Mouse (Mus musculus) MEL (cell line): ENCODE data around the gene Tbc1d1.

Experiments used
- CHD2 ChIP-seq: IDR thresholded peaks from 2 replicates; pipeline ENCODE4 v1.6.1; 2011; ENCODE audit warnings: low read length, improper control_type of control experiment
- CTCF ChIP-seq, 3 experiments: IDR thresholded peaks in 2 of 3; conservative IDR thresholded peaks in 1 of 3; 2 replicates each; pipeline ENCODE4 v1.5.1; 2011 to 2012; ENCODE audit warnings: low read length in 3 of 3, low read depth in 2 of 3, mild to moderate bottlenecking in 2 of 3, improper control_type of control experiment in 1 of 3, inconsistent platforms in 1 of 3, mixed read lengths in 1 of 3, moderate library complexity in 1 of 3; ENCODE audit not compliant: control insufficient read depth in 1 of 3, insufficient read depth in 1 of 3, poor library complexity in 1 of 3, severe bottlenecking in 1 of 3
- ELF1 ChIP-seq: IDR thresholded peaks from 2 replicates; pipeline ENCODE4 v1.6.1; 2014; ENCODE audit warnings: low read depth, mild to moderate bottlenecking, inconsistent platforms, low read length, improper control_type of control experiment, moderate library complexity
- EP300 ChIP-seq, 2 experiments: IDR thresholded peaks; 2 replicates each; pipeline ENCODE4 v1.6.1; 2011; ENCODE audit warnings: improper control_type of control experiment in 2 of 2, low read length in 2 of 2, low read depth in 1 of 2, mild to moderate bottlenecking in 1 of 2
- GATA1 ChIP-seq: IDR thresholded peaks from 2 replicates; pipeline ENCODE4 v1.6.1; 2011; ENCODE audit warnings: low read depth, low read length, improper control_type of control experiment
- HCFC1 ChIP-seq: IDR thresholded peaks from 2 replicates; pipeline ENCODE4 v1.6.1; 2012; ENCODE audit warnings: low read depth, mild to moderate bottlenecking, inconsistent platforms, low read length, improper control_type of control experiment, moderate library complexity
- MAZ ChIP-seq: IDR thresholded peaks from 2 replicates; pipeline ENCODE4 v1.6.1; 2012; ENCODE audit warnings: low read depth, mild to moderate bottlenecking, inconsistent platforms, low read length, improper control_type of control experiment
- MYB ChIP-seq: IDR thresholded peaks from 2 replicates; pipeline ENCODE4 v1.6.1; 2011; ENCODE audit warnings: mild to moderate bottlenecking, low read depth, low read length, improper control_type of control experiment
- NELFE ChIP-seq: IDR thresholded peaks from 2 replicates; pipeline ENCODE4 v1.6.1; 2011; ENCODE audit warnings: low read depth, low read length, improper control_type of control experiment
- POLR2A ChIP-seq, 2 experiments: IDR thresholded peaks; 2 replicates each; pipeline ENCODE4 v1.6.1; 2011 to 2012; ENCODE audit warnings: low read length in 2 of 2, mild to moderate bottlenecking in 2 of 2, control low read depth in 1 of 2, improper control_type of control experiment in 1 of 2, low read depth in 1 of 2, moderate library complexity in 1 of 2; ENCODE audit not compliant: control insufficient read depth in 1 of 2, insufficient read depth in 1 of 2, poor library complexity in 1 of 2
- SIN3A ChIP-seq: IDR thresholded peaks from 2 replicates; pipeline ENCODE4 v1.6.1; 2012; ENCODE audit warnings: low read length, improper control_type of control experiment, inconsistent platforms
- USF1 ChIP-seq: IDR thresholded peaks from 2 replicates; pipeline ENCODE4 v1.6.1; 2014; ENCODE audit warnings: low read depth, mild to moderate bottlenecking, inconsistent platforms, low read length, improper control_type of control experiment, moderate library complexity
- USF2 ChIP-seq, 2 experiments: IDR thresholded peaks; 2 replicates each; pipeline ENCODE4 v1.6.1; 2011 to 2012; ENCODE audit warnings: improper control_type of control experiment in 2 of 2, low read length in 2 of 2, borderline replicate concordance in 1 of 2, inconsistent platforms in 1 of 2, low read depth in 1 of 2, mild to moderate bottlenecking in 1 of 2; ENCODE audit not compliant: insufficient read depth in 1 of 2

DNA sequence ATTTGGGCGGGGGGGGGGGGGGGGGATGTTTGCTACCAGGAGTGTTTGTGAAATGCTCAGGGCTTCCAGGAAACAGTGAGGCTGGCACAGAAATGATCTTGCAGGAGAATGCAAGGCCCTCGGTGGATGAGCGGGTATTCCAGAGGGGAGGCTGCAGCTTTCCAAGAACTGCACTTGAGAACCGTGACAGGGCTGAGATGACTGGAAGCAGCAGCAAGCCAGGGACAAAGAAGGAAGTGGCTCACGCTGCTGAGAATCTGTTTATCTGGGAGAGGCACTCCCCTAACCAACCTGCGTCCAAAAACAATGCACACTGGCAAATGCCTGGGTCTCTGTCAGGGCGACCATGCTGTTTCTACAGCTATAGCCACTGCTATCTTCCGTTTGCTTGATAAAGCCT is 225.4 kb downstream of the Tbc1d1 start:
- peak in 1 of 2 experiments; percentile 5; a peak in 1 of 4 replicates for TF ChIP-seq EP300 (IDR thresholded peaks at IDR 0.05; ENCODE audit: low read depth in 1 of 2, low read length in 2 of 2)
- no peak for TF ChIP-seq CHD2
- no peak for TF ChIP-seq MAZ
- no peak for TF ChIP-seq CTCF (IDR thresholded peaks at IDR 0.05 in 2 of 3, conservative IDR thresholded peaks at IDR 0.05 in 1 of 3; ENCODE audit: control insufficient read depth in 1 of 3, insufficient read depth in 1 of 3, low read depth in 2 of 3, low read length in 3 of 3, poor library complexity in 1 of 3, severe bottlenecking in 1 of 3)
- TF ChIP-seq POLR2A (IDR thresholded peaks at IDR 0.05; ENCODE audit: control insufficient read depth in 1 of 2, insufficient read depth in 1 of 2, low read depth in 1 of 2, low read length in 2 of 2, poor library complexity in 1 of 2) = no peak
- no peak for TF ChIP-seq HCFC1
- no peak for TF ChIP-seq MYB
- TF ChIP-seq GATA1 = no peak
- peak; percentile 26; the same call in 1 of the 2 replicates for TF ChIP-seq SIN3A
- no peak for TF ChIP-seq USF2 (IDR thresholded peaks at IDR 0.05; ENCODE audit: borderline replicate concordance in 1 of 2, insufficient read depth in 1 of 2, low read depth in 1 of 2, low read length in 2 of 2)
- TF ChIP-seq ELF1 = 0 out of 2 replicates have a peak, but pooled peaks have one; percentile 53
- TF ChIP-seq NELFE = no peak
- TF ChIP-seq USF1 = no peak
